Mouse (Mus musculus) v-Abl transformed pro-B cells (cell line): ENCODE data around the gene Ctdsp2.

Experiments
- in situ Hi-C, 2 experiments: fragments of 400-800 bp; cut with MboI; formaldehyde crosslinking; loops; one replicate each; pipeline ENCODE4 v1.15.1; 2025; ENCODE audit not compliant: unreplicated experiment in 2 of 2

Ctdsp2 gene

DNA sequence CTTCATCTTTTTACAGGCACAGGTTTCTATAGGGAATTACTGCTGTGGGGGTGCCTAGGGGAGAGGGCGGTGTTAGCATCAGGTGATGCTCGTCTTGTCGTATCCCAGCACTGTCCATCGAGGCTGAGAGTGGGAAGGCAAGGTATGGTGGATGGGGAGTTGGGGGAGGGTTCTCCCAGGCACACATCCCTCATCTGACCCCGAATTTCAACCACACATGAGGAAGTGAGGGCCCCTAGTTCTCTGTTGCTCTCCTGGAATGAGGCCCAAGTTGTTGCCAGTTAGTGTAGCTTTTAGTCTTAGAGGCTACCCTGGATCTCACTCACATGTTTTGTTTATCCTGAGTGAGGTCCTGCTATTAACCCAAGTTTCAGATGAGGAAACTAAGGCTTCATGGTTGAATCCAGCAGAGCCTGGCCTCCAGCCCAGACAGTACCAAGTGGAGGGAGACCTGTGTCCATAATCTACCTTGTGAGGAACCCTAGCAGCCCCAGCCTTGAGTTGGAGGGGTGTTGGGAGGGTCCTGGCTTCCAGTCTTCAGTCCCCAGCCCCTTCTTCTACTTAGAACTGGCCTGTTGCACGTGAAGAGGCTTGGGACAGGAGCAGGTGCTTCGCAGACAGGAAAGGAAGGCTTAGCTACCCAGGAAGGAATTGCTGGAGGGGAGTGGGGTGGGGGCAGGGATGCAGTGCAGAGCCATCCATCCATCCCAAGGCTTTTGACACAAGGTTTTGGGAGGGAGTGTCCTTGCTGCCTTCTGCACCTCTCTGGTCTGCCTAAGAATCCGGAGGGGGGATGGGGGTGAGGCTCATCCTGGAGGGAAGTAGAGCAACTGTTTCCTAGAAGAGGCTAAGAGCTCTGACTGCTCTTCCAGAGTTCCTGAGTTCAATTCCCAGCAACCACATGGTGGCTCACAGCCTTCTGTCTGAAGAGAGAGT lies 8.9 kb downstream of the Ctdsp2 start:
- in situ Hi-C loops, result no loop called here

DNA sequence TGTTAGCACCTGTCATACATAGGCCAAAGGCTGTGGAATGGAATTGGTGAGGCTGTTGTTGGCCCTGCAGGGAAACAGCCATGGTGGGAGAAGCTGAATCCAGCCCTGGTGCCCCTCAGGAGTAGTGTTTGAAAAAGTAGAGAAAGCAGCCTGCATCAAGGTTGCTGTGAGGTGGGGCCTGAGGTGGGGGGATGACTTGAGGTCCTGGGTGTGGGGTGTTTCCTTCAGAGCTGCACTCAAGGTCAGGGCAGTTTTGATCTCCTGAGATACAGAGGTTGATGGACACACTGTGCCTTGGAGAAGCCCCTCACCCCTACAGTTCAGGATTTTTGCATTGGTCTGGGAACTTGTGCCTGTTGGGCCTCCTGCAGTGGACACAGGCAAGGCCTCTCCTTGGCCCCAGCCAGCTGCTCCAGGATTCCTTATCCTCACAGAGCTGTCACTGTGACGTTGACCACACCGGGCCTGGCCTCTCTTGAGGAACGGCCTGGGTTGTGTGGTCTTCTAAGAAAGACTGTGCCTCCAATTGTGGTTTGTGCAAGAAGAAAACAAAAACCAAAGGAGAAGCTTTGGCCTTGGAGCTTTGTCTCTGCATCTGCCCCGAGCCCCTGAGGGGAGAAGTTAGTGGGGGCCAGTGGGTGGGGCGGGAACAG lies 10.1 kb downstream of the Ctdsp2 start:
- in situ Hi-C loops, result no loop called here

DNA sequence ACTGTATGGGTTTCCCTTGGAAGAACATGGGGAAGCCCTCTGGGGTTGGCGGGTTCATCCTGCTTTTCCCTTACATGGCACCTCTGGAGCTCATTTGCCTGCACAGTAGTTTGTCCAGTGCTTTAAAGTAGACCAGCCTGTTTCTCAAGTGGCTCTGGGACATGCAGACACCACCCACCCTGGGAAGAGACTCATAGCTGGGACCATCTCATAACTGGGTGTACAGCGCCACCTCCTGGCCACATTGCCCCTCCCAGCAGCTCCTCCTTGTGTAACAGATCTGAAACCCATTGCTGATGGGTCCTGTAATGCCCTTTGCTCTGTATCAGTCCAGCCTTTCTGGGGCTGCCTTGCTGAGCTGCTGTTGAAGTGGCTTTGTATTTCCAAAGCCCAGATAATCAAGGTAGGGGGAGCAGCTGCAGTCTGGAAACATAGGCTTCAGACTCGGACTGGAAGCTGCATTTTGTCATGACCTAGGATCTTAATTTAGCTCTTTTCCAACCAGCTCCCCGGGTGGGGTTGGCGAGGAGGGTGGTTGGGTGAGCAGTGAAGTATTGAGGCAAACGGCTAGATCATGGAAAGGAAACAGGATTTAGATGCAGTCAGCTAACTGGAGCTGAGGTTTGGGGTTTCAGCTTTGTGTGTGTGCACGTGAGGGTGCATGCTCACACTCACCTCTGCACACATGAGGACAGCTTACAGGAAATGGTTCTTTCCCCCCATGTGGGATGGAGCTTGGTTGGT lies 12.0 kb downstream of the Ctdsp2 start:
- in situ Hi-C loops, result loop anchor here (5.0 kb wide), 1 partner anchor 73 kb away; no protein-coding TSS in a partner anchor

DNA sequence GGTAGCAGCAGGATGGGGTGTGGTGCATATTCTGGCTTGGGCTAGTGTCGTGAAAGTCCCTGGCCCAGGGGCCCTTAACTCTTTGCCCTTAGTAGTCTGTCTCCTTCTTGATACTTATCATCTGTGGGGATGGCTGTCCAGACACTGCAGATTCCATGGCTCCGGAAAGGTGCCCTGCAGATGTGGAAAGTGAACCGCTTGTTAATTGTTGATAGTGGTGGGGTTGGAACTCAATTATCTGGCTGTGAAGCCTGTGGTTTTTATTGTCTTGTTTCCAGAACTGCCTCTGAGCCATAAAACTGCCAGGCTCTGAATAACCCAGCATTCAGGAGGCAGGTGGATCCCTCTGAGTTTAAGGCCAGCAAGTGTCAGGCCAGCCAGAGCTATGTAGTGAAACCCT lies 13.2 kb downstream of the Ctdsp2 start:
- in situ Hi-C loops, result loop anchor here (5.0 kb wide), 1 partner anchor 74 kb away; no protein-coding TSS in a partner anchor

DNA sequence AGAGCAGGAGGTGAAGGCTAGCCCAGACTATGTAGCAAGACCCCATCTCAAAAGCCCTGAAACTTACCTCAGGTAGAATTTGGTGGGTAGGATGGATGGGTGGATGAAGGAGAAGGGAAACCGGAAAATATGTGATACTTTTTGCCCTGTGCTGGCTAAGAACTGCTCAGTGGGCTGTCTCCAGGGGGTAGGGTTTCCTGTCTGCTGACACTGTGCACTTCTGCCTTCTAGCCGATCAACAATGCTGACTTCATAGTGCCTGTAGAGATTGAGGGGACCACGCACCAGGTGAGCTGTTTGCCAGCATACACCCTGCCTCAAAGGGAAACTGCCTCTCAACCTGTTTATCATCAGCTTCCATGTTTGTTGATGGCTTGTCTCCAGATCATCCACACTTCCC lies 15.1 kb downstream of the Ctdsp2 start:
- in situ Hi-C loops, result loop anchor here (5.0 kb wide), 1 partner anchor 76 kb away; no protein-coding TSS in a partner anchor

DNA sequence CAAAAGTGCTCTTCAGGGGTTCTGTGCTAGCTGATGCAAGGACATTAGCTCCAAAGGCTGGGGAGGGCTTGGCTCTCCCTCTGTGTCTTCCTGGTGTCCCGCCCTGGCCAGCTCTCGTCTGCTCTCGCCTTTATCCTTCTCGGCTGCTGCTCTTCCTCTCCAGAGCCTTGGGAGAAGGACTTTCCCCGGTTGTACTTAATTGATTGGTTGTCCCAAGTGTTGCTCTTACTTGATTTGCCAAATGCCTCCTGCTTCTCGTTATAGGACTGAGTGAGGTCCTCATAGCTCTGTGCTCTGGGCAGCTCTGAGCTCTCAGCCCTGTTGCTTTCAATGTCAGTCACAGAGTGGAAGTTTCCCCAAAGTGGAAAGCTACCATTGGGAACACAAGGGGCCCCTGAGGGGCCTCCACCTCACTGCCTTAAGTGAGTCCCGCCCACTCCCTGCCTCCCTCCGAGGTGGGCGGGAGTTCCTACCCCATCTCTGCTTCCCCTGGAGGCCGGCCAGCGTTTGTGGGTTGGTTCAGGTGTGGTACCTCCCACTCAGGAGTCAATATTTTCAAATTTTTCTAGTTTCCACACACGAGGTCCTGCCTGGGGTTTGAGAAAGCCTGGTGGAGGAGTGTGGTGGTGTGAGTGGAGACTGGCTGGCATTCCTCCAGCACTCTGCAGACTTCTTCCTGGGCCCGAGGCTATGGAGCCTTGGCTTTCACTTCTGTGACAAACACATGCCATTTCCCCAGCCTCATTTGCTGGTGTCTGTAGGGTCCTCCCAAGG lies 19.0 kb downstream of the Ctdsp2 start:
- in situ Hi-C loops, result no loop called here

DNA sequence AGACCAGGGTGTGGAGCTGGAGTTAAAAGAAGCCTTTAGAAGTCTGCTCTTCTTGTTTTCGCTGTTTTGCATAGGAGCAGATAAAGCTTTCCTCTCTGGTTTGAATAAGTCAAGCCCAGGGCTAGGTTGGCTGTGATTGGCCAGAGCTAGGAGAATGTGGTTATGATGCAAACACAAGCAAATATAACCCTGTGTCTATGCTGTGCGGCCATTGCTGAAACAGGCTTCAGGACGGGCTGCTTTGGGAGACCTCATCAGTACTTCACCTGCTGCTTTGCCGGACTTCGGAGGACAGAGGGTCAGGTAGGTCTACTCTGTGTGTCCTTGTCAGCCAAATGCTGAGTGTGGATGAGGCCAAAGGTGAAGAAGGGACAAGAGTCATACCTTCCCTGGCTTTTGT lies 22.0 kb downstream of the Ctdsp2 start, which contains the start of gene Avil:
Gene Avil (plus strand): TSS at position 181 of the 400 bp plus-strand sequence.
- in situ Hi-C loops, result no loop called here

DNA sequence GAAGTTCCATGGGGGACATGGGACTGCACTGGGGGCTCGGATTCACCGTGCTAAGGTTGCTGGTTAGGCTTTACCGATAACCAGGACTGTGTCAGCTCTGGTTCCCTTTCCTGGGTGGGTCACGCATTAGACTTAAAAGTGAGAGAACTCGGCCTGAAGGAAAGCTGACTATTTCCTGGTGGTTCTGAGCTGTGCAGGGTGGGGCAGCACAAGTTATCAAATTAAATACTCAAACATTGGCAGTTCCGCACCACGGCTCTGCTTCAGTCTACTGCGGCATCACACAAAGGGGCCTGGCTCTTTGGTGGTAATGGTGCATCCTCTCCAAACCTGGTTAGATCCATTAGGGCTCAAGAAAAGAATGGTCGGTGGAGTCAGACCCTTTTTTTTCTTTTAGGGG lies 22.8 kb downstream of the Ctdsp2 start:
- in situ Hi-C loops, result no loop called here

DNA sequence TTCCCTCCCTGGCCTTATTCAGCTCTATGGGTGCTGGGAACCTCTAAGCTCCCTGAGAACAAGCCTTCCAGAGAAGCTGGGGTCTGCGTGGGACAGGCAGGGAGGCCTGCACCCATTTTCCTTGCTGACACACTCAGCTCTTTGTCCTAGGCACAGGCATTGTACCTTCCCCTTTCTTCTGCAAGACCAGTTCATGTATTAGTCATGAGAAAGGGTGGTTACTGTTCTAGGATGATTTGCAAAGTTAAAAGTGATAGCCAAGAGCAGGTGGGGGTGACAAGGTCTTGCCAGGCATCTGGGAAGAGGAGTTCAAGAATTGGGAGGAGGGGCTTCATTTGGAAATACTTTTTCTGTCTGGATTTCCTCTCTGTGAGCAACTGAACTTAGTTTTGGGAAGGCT lies 23.5 kb downstream of the Ctdsp2 start:
- in situ Hi-C loops, result no loop called here

DNA sequence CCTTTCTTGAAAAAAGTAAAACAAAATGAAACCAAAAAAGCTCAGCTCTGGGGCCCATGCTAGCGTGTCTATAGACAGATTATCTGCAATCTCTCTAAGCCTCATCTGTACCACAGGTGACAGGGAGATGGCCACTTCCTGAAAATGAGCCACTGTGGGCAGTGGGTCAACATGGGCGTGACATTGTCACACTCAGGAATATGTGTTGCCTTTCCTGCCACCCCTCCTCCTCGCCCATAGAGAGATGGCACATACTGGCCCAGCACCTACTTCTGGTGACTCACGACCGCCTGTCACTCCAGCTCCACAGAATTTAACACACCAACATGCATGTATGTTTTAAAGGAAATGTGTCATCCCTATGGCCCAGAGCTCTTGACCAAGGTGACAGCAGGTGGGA lies 24.2 kb downstream of the Ctdsp2 start:
- in situ Hi-C loops, result no loop called here

DNA sequence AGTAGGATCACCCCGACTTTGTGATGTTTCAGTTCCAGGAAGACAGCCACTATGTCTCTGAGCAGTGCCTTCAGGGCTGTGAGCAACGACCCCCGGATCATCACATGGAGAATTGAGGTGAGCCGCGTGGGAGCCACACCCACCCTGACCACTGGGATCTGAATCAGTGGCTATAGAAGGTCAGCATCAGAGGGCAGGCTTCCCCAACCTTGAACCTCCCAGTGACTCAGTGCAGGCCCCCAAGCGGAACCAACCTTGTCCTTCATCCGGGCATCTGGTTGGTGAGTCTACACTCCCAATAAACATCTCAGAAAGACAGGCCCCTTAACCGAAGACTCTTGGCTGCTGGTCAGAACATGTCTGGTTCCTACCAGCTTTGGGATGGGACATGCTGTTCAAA lies 24.8 kb downstream of the Ctdsp2 start:
- in situ Hi-C loops, result no loop called here

DNA sequence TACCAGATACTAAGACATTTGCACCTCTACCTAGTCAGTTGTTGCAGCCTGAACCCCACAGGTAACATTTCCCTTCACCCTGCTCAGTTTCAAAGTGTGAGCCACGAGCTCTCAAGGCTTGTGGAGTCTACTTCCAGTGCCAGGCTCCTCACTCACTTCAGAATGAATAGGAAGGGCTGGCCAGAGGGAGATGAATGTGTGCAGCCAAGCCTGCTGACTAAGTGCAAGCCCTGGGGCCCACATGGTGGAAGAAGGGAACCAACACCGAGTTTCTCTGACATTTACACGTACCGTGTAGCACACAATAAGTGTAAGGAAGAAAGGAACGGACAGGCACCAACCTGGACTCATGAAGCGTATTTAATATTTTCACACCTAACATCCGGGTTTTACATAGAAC lies 25.3 kb downstream of the Ctdsp2 start:
- in situ Hi-C loops, result no loop called here

DNA sequence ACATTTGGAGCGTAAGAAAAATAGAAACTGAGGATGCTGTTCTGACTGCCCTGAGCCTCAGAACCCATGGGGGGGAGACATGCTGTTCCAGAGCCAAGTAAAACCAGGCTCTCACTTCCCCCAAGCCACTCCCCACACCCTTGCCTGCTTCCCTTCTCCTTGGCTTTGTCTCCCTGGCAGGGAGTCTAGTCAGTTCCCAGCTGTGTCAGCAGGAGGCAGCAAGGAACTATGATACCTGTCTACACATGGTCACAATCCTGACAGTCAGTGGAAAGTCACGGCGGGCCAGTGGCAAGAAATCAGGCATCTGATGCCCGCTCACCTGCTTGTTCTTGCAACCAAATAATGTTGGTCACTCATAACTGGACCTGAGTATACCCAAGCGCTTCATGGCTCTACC lies 38.0 kb downstream of the Ctdsp2 start:
- in situ Hi-C loops, result no loop called here

DNA sequence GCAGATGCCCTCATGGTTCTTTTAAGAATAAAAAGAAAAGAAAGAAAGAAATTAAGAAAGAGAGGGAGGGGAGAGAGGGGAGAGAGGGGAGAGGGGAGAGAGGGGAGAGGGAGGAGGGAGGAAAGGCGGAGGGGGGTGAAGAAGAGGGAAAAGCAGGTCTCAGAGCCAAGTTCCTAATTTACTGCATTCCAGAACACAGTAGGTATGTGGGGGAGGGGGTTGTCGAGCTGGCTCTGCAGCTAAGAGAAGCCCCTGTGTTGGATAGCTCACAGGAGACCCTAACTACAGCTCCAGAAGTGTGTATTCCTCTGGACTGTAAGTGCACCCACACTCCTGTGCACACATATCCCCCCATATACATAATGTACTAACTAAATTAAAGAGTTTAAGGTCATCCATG lies 38.6 kb downstream of the Ctdsp2 start:
- in situ Hi-C loops, result no loop called here

DNA sequence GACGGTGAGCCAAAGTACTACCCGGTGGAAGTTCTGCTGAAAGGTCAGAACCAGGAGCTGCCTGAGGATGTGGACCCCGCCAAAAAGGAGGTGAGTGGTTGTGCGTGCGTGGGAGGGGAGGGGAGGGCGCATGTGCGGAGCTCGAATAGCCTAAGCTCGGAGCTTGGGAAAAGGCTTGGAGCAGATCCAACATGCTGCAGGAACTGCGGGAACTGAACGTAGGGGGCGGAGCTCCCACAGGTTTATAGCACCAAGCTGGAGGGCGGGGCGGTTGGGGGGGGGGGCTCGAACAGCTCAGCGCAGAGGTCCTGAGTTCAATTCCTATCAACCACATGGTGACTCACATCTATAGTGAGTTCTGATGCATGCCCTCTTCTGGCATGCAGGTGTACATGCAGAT lies 39.9 kb downstream of the Ctdsp2 start:
- in situ Hi-C loops, result no loop called here

DNA sequence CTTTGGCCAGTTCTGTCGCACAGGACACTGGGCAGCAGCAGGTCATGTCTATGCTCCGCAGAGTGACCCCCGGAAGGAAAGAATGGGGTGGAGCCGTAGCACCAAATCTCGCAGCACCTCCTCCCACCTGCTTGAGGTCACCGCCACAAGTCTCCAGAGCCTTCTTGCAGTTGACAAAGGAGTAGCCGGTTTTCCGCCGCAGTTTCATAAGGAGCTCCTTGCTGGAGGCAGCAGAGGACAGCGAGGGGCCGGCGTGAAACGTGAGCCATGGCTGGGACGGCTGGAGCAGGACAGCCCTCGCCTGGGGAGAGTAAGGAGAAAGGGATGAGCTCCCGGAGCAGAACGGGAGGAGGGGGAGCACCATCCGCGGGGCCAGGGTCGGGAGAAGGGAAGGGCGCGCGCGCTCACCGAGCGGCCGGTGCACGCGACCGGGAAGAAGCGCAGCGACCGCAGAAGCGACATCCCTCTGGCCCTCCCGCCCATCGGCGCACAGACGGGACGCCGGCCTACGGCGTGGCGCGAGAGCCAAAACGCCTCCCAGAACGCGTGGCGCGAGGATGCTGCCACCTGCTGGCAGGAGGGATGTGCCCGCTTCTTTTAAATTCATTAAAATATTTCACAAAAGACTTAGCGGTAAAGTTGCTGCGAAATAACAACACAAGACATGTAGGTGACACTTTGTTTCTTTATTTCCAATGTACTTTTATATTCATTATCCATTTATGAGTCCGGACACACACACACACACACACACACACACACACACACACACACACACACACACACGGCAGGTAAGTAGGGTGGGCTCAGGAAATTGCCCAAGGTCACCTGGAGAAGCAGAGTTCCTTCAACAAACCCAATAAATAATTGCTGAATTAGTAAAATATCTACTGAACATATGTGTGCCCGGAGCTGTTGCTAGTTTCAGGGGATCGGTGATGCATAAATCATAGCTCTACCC lies 52.1 kb downstream of the Ctdsp2 start, which contains the start of gene Tsfm:
Gene Tsfm (minus strand): TSS at position 505 of the 961 bp plus-strand sequence.
- in situ Hi-C loops, result loop anchor here (5.0 kb wide), 1 partner anchor 113 kb away; no protein-coding TSS in a partner anchor

DNA sequence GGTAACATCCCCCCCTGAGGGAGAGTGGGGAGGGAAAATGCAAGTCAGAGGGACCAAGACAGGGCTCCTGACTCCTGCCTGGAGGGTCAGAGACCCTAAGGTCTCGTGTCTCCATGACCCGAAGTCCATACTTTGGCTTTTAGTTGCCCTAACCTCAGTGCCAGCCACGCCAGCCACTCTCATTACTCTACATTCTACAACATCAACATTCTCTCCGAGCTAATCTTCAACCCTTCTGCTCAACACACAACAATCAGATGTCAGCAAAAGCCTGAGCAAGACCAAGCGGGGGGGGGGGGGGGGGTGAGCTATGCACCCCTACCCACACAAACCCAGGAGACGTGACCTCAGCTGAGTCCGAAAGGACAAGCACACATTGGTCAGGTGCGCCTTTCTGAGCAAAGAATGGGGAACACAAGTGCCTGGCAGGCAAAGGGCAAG lies 54.8 kb downstream of the Ctdsp2 start:
- in situ Hi-C loops, result loop anchor here (5.0 kb wide), 1 partner anchor 116 kb away; no protein-coding TSS in a partner anchor

DNA sequence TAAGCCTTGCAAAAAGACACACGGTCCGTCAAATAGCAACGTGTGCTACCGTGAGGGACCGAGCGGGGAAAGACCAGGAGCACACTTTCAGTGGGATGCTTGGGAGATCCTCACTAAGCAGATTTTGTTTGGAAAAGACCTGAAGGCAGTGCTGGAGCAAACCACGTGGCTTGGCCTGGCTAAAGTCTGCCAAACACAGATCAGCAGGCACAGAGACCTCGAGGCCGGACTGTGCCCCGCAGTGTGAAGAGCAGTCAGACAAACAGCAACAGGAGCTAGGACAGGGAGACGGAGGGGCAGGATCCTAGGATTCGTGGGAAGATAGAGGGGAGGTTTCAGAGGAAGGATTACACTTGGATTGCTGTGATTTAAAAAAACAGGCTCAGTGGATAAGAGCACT lies 57.8 kb downstream of the Ctdsp2 start:
- in situ Hi-C loops, result no loop called here

DNA sequence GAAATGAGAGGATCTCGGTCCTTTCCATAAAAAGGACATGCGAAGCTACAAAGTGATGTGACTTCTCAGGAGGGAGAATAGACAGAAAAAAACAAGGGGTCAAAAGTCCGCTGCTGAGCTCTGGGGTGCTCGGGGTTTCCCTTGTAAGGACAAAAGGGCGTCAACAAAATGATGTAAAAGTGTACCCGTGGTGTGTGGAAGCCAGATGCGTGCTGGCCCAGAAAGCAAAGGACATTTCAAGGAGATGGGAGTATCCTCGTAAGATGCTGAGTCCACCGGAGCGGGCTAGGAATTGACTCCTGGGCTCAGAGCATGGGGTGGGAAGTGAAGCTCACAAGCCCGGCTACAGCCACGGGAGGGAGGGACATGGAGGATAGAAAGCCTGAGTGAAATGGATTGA lies 59.1 kb downstream of the Ctdsp2 start:
- in situ Hi-C loops, result no loop called here
